8 mouse cellular contexts compared by ENCODE assay signal in genomic region chr4:117317701-117318190, GRCm38 (mm10).
A peak's percentile ranks its signal among the peaks of the same experiment; 100 is the strongest.
DNase-seq lines count a peak whose midpoint lies in the region; ATAC-seq and TF ChIP-seq lines count a peak whose summit lies in the region.

No protein-coding gene starts in this region.

- H3K4me3 ChIP-seq in C2C12 (ENCODE audit: insufficient read depth, poor library complexity, severe bottlenecking): no peak overlapping the region
- H3K4me3 ChIP-seq in hindbrain, embryonic 14.5 days (replicated peaks; ENCODE audit: low read length): 0 out of 2 replicates have a peak overlapping the region, but pooled peaks have one; percentile 0
- no peak overlapping the region for H3K4me3 ChIP-seq in midbrain, embryonic 11.5 days (ENCODE audit: low read depth, low read length)
- no peak overlapping the region for H3K4me3 ChIP-seq in intestine, embryonic 16.5 days (ENCODE audit: low read length)

- H3K4me1 ChIP-seq in hindbrain, embryonic 14.5 days (replicated peaks; ENCODE audit: control insufficient read depth, insufficient read depth, low read length): peaks cover 48% of the 10 kb centered on the region
- H3K4me1 ChIP-seq in midbrain, embryonic 11.5 days (ENCODE audit: control insufficient read depth, insufficient read depth, low read length): peaks cover 7% of the 10 kb centered on the region
- H3K4me1 ChIP-seq in intestine, embryonic 16.5 days (ENCODE audit: control insufficient read depth, insufficient read depth, low read length): peaks cover 11% of the 10 kb centered on the region

- WGBS in hindbrain, embryonic 14.5 days: 7% methylated on average over 18 of the region's 18 CpGs
- WGBS in midbrain, embryonic 11.5 days: 24% methylated on average over 18 of the region's 18 CpGs
- WGBS in intestine, embryonic 16.5 days: 14% methylated on average over 18 of the region's 18 CpGs

- TF ChIP-seq CTCF in C2C12 (IDR thresholded peaks at IDR 0.05; ENCODE audit: control insufficient read depth, insufficient read depth, insufficient read length): no peak

- no peaks in the 10 kb centered on the region for H3K36me3 ChIP-seq in C2C12 (ENCODE audit: control insufficient read depth, insufficient read depth)
- H3K36me3 ChIP-seq in hindbrain, embryonic 14.5 days (replicated peaks; ENCODE audit: control insufficient read depth, insufficient read depth): no peaks in the 10 kb centered on the region
- no peaks in the 10 kb centered on the region for H3K36me3 ChIP-seq in midbrain, embryonic 11.5 days (ENCODE audit: control insufficient read depth, insufficient read depth, low read length)
- no peaks in the 10 kb centered on the region for H3K36me3 ChIP-seq in intestine, embryonic 16.5 days (ENCODE audit: control insufficient read depth, insufficient read depth, low read length)

- no peaks in the 10 kb centered on the region for H3K79me3 ChIP-seq in C2C12 (ENCODE audit: low read depth)

- ATAC-seq in hindbrain, embryonic 14.5 days (ENCODE audit: low FRiP score): 0 out of 2 replicates have a peak, but pooled peaks have one; percentile 42
- peak; percentile 64; the same call in 1 of the 2 replicates for ATAC-seq in midbrain, embryonic 11.5 days (ENCODE audit: low FRiP score)
- ATAC-seq in megakaryocyte progenitor cell, adult 5-6 weeks (replicated peaks; ENCODE audit: poor library complexity): no peak
- ATAC-seq in intestine, embryonic 16.5 days: no peak

- peak overlapping the region; percentile 49; the same call in 1 of the 2 replicates for H3K27ac ChIP-seq in hindbrain, embryonic 14.5 days
- H3K27ac ChIP-seq in midbrain, embryonic 11.5 days (ENCODE audit: low read depth, low read length): no peak overlapping the region
- no peak overlapping the region for H3K27ac ChIP-seq in intestine, embryonic 16.5 days (ENCODE audit: low read length)

- H3K27me3 ChIP-seq in C2C12 (ENCODE audit: control insufficient read depth, insufficient read depth, insufficient read length): no peaks in the 10 kb centered on the region
- peaks cover 47% of the 10 kb centered on the region for H3K27me3 ChIP-seq in hindbrain, embryonic 14.5 days (ENCODE audit: control insufficient read depth, insufficient read depth, low read length)
- peaks cover 20% of the 10 kb centered on the region for H3K27me3 ChIP-seq in midbrain, embryonic 11.5 days (ENCODE audit: control insufficient read depth, insufficient read depth, low read length)
- peaks cover 66% of the 10 kb centered on the region for H3K27me3 ChIP-seq in intestine, embryonic 16.5 days (replicated peaks; ENCODE audit: control insufficient read depth, insufficient read depth, low read length)

- no peaks in the 10 kb centered on the region for H3K9me3 ChIP-seq in hindbrain, embryonic 14.5 days (ENCODE audit: control insufficient read depth, low read length)
- no peaks in the 10 kb centered on the region for H3K9me3 ChIP-seq in midbrain, embryonic 11.5 days (ENCODE audit: control insufficient read depth, low read length)
- H3K9me3 ChIP-seq in intestine, embryonic 16.5 days (ENCODE audit: control insufficient read depth, low read length): no peaks in the 10 kb centered on the region

- H3K9ac ChIP-seq in hindbrain, embryonic 14.5 days: peak overlapping the region; percentile 39; the same call in 1 of the 2 replicates
- no peak overlapping the region for H3K9ac ChIP-seq in midbrain, embryonic 11.5 days (ENCODE audit: low read length)
- no peak overlapping the region for H3K9ac ChIP-seq in intestine, embryonic 16.5 days (ENCODE audit: low read depth, low read length)

- peak overlapping the region; percentile 41 for H3K4me2 ChIP-seq in hindbrain, embryonic 14.5 days (replicated peaks)
- H3K4me2 ChIP-seq in midbrain, embryonic 11.5 days: no peak overlapping the region
- no peak overlapping the region for H3K4me2 ChIP-seq in intestine, embryonic 16.5 days (ENCODE audit: low read depth, low read length)

- H3K79me2 ChIP-seq in C2C12 (ENCODE audit: control insufficient read depth, insufficient read depth): no peaks in the 10 kb centered on the region

- H3ac ChIP-seq in C2C12 (ENCODE audit: control insufficient read depth, insufficient read length, low read depth): no peak overlapping the region

- DNase-seq in embryo, embryonic 9.5 days (ENCODE audit: extremely low spot score): peak; percentile 64
- DNase-seq in hindbrain, embryonic 14.5 days (ENCODE audit: low spot score): peak; percentile 56
- DNase-seq in midbrain, embryonic 11.5 days (ENCODE audit: low spot score, missing footprints): no peak
- no peak for DNase-seq in spleen, adult 12 weeks (ENCODE audit: low spot score)
- no peak for DNase-seq in kidney, postnatal 25 days

TF ChIP-seq in C2C12, 6 proteins besides CTCF, POLR2A, EP300 and RAD21:
- TF ChIP-seq CEBPB (IDR thresholded peaks at IDR 0.05; ENCODE audit: low read depth): no peak
- TF ChIP-seq MAX (IDR thresholded peaks at IDR 0.05): no peak
- TF ChIP-seq FOSL1 (IDR thresholded peaks at IDR 0.05; ENCODE audit: insufficient read depth, low read length, poor library complexity, severe bottlenecking): no peak
- TF ChIP-seq MYOD1 (IDR thresholded peaks at IDR 0.05; ENCODE audit: control insufficient read depth, insufficient read length, low read depth): peak; percentile 99
- TF ChIP-seq MYOG (IDR thresholded peaks at IDR 0.05; ENCODE audit: control insufficient read depth, extremely low read depth, insufficient read length): no peak

Comparison
In these comparisons a context has a peak if more than half of its experiments do, and no peak if none do; other contexts are left out.
1. DNase-seq: peak in embryo, embryonic 9.5 days (single experiment) and hindbrain, embryonic 14.5 days (single experiment); none in midbrain, embryonic 11.5 days (single experiment), spleen, adult 12 weeks (single experiment) and kidney, postnatal 25 days (0 of 2).
2. ATAC-seq: peak in hindbrain, embryonic 14.5 days (single experiment) and midbrain, embryonic 11.5 days (single experiment); none in megakaryocyte progenitor cell, adult 5-6 weeks (single experiment) and intestine, embryonic 16.5 days (single experiment).